Mouse (Mus musculus) kidney, embryonic 15.5 days (tissue): ENCODE measurements around the gene Mad1l1. TPM values are rescaled to one million over a fixed set of nuclear protein-coding genes. Genes with fewer than 3 reads are reported as not detected.

Experiments used
- ATAC-seq: fragments of 200-750 bp; cut with Nextera tagmentation; replicated peaks from 2 replicates; pipeline ENCODE4 v1.8.0; 2017; ENCODE audit warnings: moderate TSS enrichment; ENCODE audit not compliant: low FRiP score
- H3K27ac ChIP-seq: fragments of 300-500 bp; sonication (generic); 2 replicates; pipeline ENCODE4 v1.5.1; 2015; ENCODE audit warnings: mild to moderate bottlenecking, inconsistent platforms
- H3K27me3 ChIP-seq: fragments of 300-500 bp; sonication (generic); 2 replicates; pipeline ENCODE4 v1.6.1; 2015; ENCODE audit warnings: inconsistent platforms
- H3K36me3 ChIP-seq: fragments of 300-500 bp; sonication (generic); 2 replicates; pipeline ENCODE4 v1.6.1; 2015; ENCODE audit warnings: inconsistent platforms
- H3K4me1 ChIP-seq: fragments of 300-500 bp; sonication (generic); 2 replicates; pipeline ENCODE4 v1.6.1; 2015; ENCODE audit warnings: inconsistent platforms
- H3K4me2 ChIP-seq: fragments of 300-500 bp; sonication (generic); 2 replicates; pipeline ENCODE4 v1.6.1; 2015; ENCODE audit warnings: moderate library complexity, mild to moderate bottlenecking, inconsistent platforms
- H3K4me3 ChIP-seq: fragments of 300-500 bp; sonication (generic); replicated peaks from 2 replicates; pipeline ENCODE4 v1.5.1; 2015; ENCODE audit warnings: mild to moderate bottlenecking, inconsistent platforms
- H3K9ac ChIP-seq: fragments of 300-500 bp; sonication (generic); 2 replicates; pipeline ENCODE4 v1.6.1; 2015; ENCODE audit warnings: mild to moderate bottlenecking, inconsistent platforms
- H3K9me3 ChIP-seq: fragments of 300-500 bp; sonication (generic); replicated peaks from 2 replicates; pipeline ENCODE4 v1.6.1; 2016; ENCODE audit warnings: inconsistent platforms
- WGBS: fragments of 180-500 bp; shearing (Covaris S2); methylation state at CpG from one replicate; pipeline ENCODE4 v1.1.7; 2015; ENCODE audit warnings: mixed read lengths; 5-methylcytosine and 5-hydroxymethylcytosine counted together
- polyA plus RNA-seq: library from polyadenylated mRNA; unstranded; fragments of >200 nt; fragmentation: Nextera tagmentation; extraction: Ambion mirVana; gene quantifications from 2 replicates; pipeline ENCODE4 v1.2.1, GENCODE M21; 2015

Mad1l1 gene
- polyA plus RNA-seq, 1 experiment from 2014 or later, result 53.0 TPM

DNA sequence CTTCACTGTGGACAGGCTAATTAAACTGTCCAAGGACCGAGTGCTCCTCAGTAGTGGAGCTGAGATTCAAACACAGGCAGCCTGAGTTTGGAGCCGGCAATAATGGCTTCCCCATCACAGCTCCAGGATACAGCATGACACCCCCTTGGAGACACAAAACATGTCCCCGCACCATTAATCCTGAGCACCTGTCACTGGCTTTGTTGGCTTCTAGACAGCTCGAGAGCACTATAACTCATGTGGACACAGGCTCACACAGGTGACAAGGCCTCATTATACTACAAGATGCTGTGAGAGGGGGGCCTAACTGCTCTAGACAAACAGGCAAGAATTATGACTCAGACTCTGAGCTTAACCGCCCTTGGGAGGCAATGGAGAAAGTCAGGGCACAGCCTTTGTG, 66.1 kb downstream of the Mad1l1 start:
- ATAC-seq, result 0 out of 2 replicates have a peak, but pooled peaks have one; percentile 22
- H3K4me1 ChIP-seq, result peaks cover 16% of the 10 kb centered on the region

DNA sequence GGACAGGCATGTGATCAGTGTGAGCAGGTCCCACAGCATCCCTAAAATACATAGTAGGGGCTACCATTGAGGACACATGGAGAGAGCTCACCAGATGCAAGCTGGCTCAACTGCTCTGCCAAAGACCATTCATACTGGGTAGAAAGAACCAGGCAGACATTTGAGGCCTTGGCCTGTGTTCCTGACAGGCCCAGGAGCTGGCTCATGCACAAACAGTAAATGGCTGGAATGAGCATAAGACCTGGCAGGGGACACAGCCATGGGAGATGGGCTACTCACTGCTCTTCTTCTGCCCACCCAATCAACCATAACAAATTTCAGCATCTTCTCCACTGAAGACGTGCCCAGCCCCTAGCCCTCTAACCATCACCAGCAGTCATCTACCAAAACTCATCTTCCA, 66.7 kb downstream of the Mad1l1 start:
- Histone ChIP-seq H3K27me3 (no peaks in the 10 kb centered on the region), H3K9ac (no peak overlapping the region), H3K4me2 (no peak overlapping the region), H3K27ac (no peak overlapping the region), H3K9me3 (no peaks in the 10 kb centered on the region), H3K4me3 (no peak overlapping the region), H3K4me1 (peaks cover 16% of the 10 kb centered on the region), H3K36me3 (peaks cover 4% of the 10 kb centered on the region; the same call in 1 of the 2 replicates)
- no peak for ATAC-seq
- WGBS, result 88% methylated on average over 1 of the region's 1 CpGs

More for the DNA sequence above, 66.1 kb downstream of the Mad1l1 start:
- Histone ChIP-seq H3K27ac (no peak overlapping the region), H3K36me3 (peaks cover 4% of the 10 kb centered on the region), H3K4me3 (no peak overlapping the region), H3K27me3 (no peaks in the 10 kb centered on the region), H3K9me3 (no peaks in the 10 kb centered on the region), H3K4me2 (no peak overlapping the region), H3K9ac (no peak overlapping the region)
- WGBS, result 47% methylated on average over 5 of the region's 5 CpGs

GRCm38 (mm10) chr5:140251989-140252388, 69.4 kb downstream of the Mad1l1 start:
- H3K4me1 ChIP-seq, result peaks cover 16% of the 10 kb centered on the region
- 93% methylated on average over 2 of the region's 2 CpGs for WGBS
- H3K9ac ChIP-seq, result no peak overlapping the region
- H3K36me3 ChIP-seq, result no peaks in the 10 kb centered on the region
- no peaks in the 10 kb centered on the region for H3K27me3 ChIP-seq
- ATAC-seq, result no peak
- H3K9me3 ChIP-seq, result no peaks in the 10 kb centered on the region
- no peak overlapping the region for H3K4me3 ChIP-seq
- no peak overlapping the region for H3K4me2 ChIP-seq
- no peak overlapping the region for H3K27ac ChIP-seq

- Histone ChIP-seq H3K27me3 (no peaks in the 10 kb centered on the region), H3K9ac (no peak overlapping the region), H3K4me2 (no peak overlapping the region), H3K9me3 (no peaks in the 10 kb centered on the region), H3K4me1 (0 out of 2 replicates have a peak, but pooled peaks cover under 1% of the 10 kb centered on the region), H3K27ac (no peak overlapping the region), H3K36me3 (0 out of 2 replicates have a peak, but pooled peaks cover 6% of the 10 kb centered on the region), H3K4me3 (no peak overlapping the region)
- WGBS, result 81% methylated on average over 3 of the region's 3 CpGs
- no peak for ATAC-seq
Observed at GRCm38 (mm10) chr5:140250370-140250769, 71.0 kb downstream of the Mad1l1 start.

- Histone ChIP-seq H3K36me3 (0 out of 2 replicates have a peak, but pooled peaks cover 6% of the 10 kb centered on the region), H3K27me3 (no peaks in the 10 kb centered on the region), H3K4me3 (no peak overlapping the region), H3K27ac (no peak overlapping the region), H3K4me2 (no peak overlapping the region), H3K4me1 (no peaks in the 10 kb centered on the region), H3K9ac (no peak overlapping the region), H3K9me3 (no peaks in the 10 kb centered on the region)
- no peak for ATAC-seq
- WGBS, result 93% methylated on average over 6 of the region's 6 CpGs
Observed at GRCm38 (mm10) chr5:140249359-140250062, 71.8 kb downstream of the Mad1l1 start.

DNA sequence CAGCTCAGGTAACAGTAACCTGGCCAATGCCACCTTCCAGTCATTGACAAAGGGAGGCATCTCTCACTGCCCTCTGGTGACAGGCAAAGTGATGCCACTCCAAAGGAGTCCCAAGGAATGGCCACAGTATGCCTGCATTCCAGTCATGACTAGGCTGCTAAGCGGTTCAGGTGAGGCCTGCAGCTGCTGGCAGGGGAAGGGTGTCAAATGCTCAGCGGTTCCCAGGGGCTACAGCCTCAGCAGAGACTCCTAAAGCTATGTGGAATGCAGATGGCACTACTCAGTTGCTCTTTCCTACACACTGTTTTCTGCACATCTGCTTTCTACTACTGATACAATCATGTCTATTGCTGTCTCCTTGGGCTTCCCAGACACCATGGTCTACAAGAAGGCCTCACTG, 73.3 kb downstream of the Mad1l1 start:
- Histone ChIP-seq H3K9me3 (no peaks in the 10 kb centered on the region), H3K36me3 (0 out of 2 replicates have a peak, but pooled peaks cover 6% of the 10 kb centered on the region), H3K4me3 (no peak overlapping the region), H3K4me2 (no peak overlapping the region), H3K27me3 (no peaks in the 10 kb centered on the region), H3K27ac (no peak overlapping the region), H3K4me1 (no peaks in the 10 kb centered on the region), H3K9ac (no peak overlapping the region)
- no peak for ATAC-seq
- 88% methylated on average over 2 of the region's 2 CpGs for WGBS

DNA sequence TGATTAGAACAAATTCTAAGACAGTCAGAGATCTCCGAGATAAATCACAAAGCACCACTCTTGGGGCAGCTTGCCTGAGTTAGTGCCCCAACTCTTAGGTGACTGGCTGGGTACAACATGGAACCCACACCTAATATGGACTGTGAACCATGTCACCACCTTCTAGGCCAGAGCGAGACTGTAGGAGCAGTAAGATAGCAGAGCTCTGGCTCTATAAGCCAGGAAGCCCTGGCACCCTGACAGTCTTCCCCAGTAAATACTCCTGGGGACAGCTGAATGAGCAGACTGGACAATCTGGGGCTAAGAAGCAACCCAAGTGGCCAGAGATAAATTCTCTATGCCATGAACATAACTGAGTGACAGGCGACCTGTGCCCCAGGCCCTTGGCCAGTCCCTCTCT, 81.1 kb downstream of the Mad1l1 start:
- peaks cover 12% of the 10 kb centered on the region; the same call in 1 of the 2 replicates for H3K4me1 ChIP-seq
- no peak for ATAC-seq
- H3K4me3 ChIP-seq, result no peak overlapping the region
- 86% methylated on average over 3 of the region's 3 CpGs for WGBS
- H3K9ac ChIP-seq, result no peak overlapping the region
- H3K27me3 ChIP-seq, result no peaks in the 10 kb centered on the region
- H3K9me3 ChIP-seq, result no peaks in the 10 kb centered on the region
- no peak overlapping the region for H3K27ac ChIP-seq
- H3K4me2 ChIP-seq, result no peak overlapping the region
- no peaks in the 10 kb centered on the region for H3K36me3 ChIP-seq

- no peak for ATAC-seq
- H3K9ac ChIP-seq, result no peak overlapping the region
- peaks cover 12% of the 10 kb centered on the region; the same call in 1 of the 2 replicates for H3K4me1 ChIP-seq
- H3K36me3 ChIP-seq, result no peaks in the 10 kb centered on the region
- no peaks in the 10 kb centered on the region for H3K9me3 ChIP-seq
- H3K27me3 ChIP-seq, result no peaks in the 10 kb centered on the region
- no peak overlapping the region for H3K27ac ChIP-seq
- 70% methylated on average over 3 of the region's 3 CpGs for WGBS
- H3K4me2 ChIP-seq, result no peak overlapping the region
- no peak overlapping the region for H3K4me3 ChIP-seq
Observed at GRCm38 (mm10) chr5:140238880-140239279, 82.5 kb downstream of the Mad1l1 start.

- whole genome bisulfite sequencing, result 87% methylated on average over 6 of the region's 6 CpGs
- no peak for ATAC-seq
- no peak overlapping the region for H3K9ac ChIP-seq
Observed at GRCm38 (mm10) chr5:140230818-140231217, 90.5 kb downstream of the Mad1l1 start.

DNA sequence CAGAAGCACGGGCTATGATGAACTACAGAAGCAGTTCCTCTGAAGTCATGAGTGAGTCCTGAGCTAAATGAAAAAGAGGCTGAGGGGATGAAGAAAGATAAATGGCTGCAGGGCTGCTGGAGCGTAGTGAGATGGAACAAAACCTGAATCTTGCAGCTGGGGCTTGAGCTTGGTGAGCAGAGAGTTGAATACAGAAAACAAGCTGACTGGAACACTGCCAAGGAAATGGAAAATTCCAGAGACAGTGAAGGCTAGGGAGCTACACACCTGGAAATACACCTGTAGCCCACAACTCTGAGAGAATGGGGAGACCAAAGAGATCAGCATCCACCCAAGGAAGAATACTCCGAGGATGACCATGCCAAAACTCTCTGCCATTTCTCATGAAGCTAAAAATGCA, 93.0 kb downstream of the Mad1l1 start:
- WGBS, result 81% methylated on average over 3 of the region's 3 CpGs
- H3K9ac ChIP-seq, result no peak overlapping the region
- H3K27me3 ChIP-seq, result no peaks in the 10 kb centered on the region
- no peak overlapping the region for H3K4me2 ChIP-seq
- no peak overlapping the region for H3K4me3 ChIP-seq
- H3K9me3 ChIP-seq, result no peaks in the 10 kb centered on the region
- H3K27ac ChIP-seq, result peak overlapping the region; percentile 18; the same call in 1 of the 2 replicates
- H3K4me1 ChIP-seq, result peaks cover 27% of the 10 kb centered on the region
- no peaks in the 10 kb centered on the region for H3K36me3 ChIP-seq
- ATAC-seq, result no peak

More at GRCm38 (mm10) chr5:140230818-140231217, 90.5 kb downstream of the Mad1l1 start:
- Histone ChIP-seq H3K4me1 (peaks cover 12% of the 10 kb centered on the region), H3K4me3 (no peak overlapping the region), H3K27ac (no peak overlapping the region), H3K36me3 (no peaks in the 10 kb centered on the region), H3K9me3 (no peaks in the 10 kb centered on the region), H3K27me3 (no peaks in the 10 kb centered on the region), H3K4me2 (no peak overlapping the region)

DNA sequence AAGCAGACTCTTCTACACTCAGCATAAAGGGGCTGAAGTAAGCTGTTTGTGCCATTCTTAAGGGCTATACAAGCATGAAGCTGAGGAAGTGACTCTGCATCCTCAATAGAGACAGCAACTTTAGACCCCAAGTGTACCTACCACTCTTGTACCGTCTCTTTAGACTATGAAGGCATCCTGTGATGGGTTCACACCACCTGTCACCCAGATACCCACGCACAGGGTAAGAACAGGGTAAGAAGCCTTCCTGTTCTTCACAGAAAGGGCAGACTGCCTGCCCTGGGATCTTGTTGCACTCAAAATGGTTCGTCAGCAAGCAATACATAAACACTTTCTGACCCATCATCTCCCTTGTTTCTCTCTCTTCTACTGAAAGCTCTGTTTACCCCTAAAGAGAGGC, 94.5 kb downstream of the Mad1l1 start:
- no peak for ATAC-seq
- Histone ChIP-seq H3K27me3 (no peaks in the 10 kb centered on the region), H3K9me3 (no peaks in the 10 kb centered on the region), H3K4me1 (peaks cover 27% of the 10 kb centered on the region), H3K36me3 (no peaks in the 10 kb centered on the region), H3K4me2 (no peak overlapping the region), H3K4me3 (no peak overlapping the region), H3K27ac (0 out of 2 replicates have a peak overlapping the region, but pooled peaks have one; percentile 58), H3K9ac (no peak overlapping the region)
- WGBS, result 86% methylated on average over 3 of the region's 3 CpGs

GRCm38 (mm10) chr5:140225881-140226280, 95.5 kb downstream of the Mad1l1 start:
- no peaks in the 10 kb centered on the region for H3K9me3 ChIP-seq
- ATAC-seq, result peak; percentile 79
- H3K4me2 ChIP-seq, result no peak overlapping the region
- peaks cover 33% of the 10 kb centered on the region for H3K4me1 ChIP-seq
- H3K9ac ChIP-seq, result no peak overlapping the region
- H3K27ac ChIP-seq, result peak overlapping the region; percentile 58
- H3K27me3 ChIP-seq, result no peaks in the 10 kb centered on the region
- 61% methylated on average over 2 of the region's 2 CpGs for WGBS
- no peaks in the 10 kb centered on the region for H3K36me3 ChIP-seq
- no peak overlapping the region for H3K4me3 ChIP-seq
